Mouse (Mus musculus) G1E-ER4 (cell line): ENCODE data around the gene Cltc. TPM values are rescaled to one million over a fixed set of nuclear protein-coding genes. Genes with fewer than 3 reads are reported as not detected.

Experiments used
- GATA1 ChIP-seq: IDR thresholded peaks from one replicate; pipeline ENCODE4 v1.8.0; 2012; ENCODE audit warnings: low read length, inconsistent platforms
- polyA plus RNA-seq: library from polyadenylated mRNA; stranded (reverse); fragments of >175 nt; gene quantifications from 2 replicates; pipeline ENCODE4 v1.2.3, GENCODE M21; 2012

Gene Cltc
- polyA plus RNA-seq, 1 experiment: 86.5 TPM

DNA sequence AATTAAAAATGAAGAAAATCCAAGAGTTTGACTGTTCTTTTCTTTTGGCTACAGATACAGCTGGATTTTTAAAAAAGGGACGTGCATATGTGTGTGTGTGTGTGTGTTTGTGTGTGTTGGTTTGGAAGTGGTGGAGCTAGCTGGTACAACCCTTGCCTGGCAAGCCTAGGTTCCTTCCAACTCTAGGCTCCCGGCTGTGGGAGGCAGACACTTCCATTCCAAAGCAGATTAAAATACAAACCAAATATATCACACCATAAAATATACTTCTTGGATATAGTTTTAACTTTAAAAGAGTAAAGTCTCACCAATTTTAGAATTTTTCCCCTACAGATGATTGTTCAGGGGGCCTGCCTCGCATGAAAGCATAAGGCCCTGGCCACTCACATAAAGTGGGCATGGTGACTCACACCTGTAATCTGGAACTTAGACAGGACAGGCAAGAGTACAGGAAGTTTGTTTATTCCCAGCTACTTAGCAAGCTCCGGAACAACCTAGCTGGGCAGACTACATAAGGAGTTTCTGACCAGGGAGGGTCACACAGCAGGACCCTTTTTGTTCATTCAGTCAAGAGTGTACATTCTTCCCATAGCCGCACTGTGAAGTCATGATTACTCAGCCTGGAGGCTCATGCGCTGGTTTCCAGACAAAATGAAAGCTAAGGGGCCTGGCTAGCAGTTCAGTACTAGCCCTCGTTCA is 111.1 kb downstream of the Cltc start:
- TF ChIP-seq GATA1: no peak

DNA sequence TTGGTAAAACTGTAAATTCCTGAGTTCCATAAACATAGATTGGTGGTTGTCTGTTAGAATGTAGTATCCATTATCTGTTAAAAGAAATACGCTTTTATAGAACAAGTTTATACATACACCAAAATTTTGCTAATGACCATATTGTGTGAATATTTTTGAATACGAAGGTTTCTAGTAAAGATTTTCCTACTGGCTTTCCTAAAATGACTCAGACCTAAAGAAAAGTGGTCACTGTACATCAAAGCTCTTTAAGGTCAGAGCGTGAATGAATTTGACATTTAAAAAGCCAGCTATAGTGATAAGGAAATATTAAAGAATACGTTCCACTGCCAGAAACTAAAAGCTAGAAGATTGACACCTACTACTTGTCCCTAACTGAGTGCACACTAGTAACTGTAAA is 112.8 kb downstream of the Cltc start:
- TF ChIP-seq GATA1: no peak

Other genes starting within 250 kb of the Cltc start
- 16.7 and 23.2 TPM in 2 replicates for gene Rps6kb1, start 212.8 kb downstream of the Cltc start, polyA plus RNA-seq
- 0.25 and 0.37 TPM in 2 replicates for gene Tubd1, start 212.6 kb downstream of the Cltc start, polyA plus RNA-seq
- 19.4 and 25.3 TPM in 2 replicates for gene Vmp1, start 73.7 kb downstream of the Cltc start, polyA plus RNA-seq
- gene Ptrh2, start 73.6 kb downstream of the Cltc start, polyA plus RNA-seq: 0.80 and 1.3 TPM in 2 replicates
- 3.5 and 5.2 TPM in 2 replicates for gene Dhx40, start 50.2 kb upstream of the Cltc start, polyA plus RNA-seq
- gene Ypel2, start 236.1 kb upstream of the Cltc start, polyA plus RNA-seq: 3.0 and 3.1 TPM in 2 replicates